Mouse (Mus musculus): ENCODE measurements around the gene Cldn10. TPM values are rescaled to one million over a fixed set of nuclear protein-coding genes. Genes with fewer than 3 reads are reported as not detected.
A peak's percentile ranks its signal among the peaks of the same experiment; 100 is the strongest.
"Not testable (repeated sequence)": the region's sequence is repeated elsewhere in the genome, so short reads cannot be mapped to it uniquely, and the experiment has no call there.

The Cldn10 gene
- total and polyA plus RNA-seq, 3 experiments = 0.09 to 0.72 TPM; not detected in 1

GRCm38 (mm10) chr14:118807653-118808052 is 19.9 kb downstream of the Cldn10 start:
- Histone ChIP-seq H3K9ac (ENCODE audit: low read depth, low read length) (no peak overlapping the region), H3K4me3 (no peak overlapping the region), H3K27ac (no peak overlapping the region; the same call in 1 of the 2 replicates), H3K27me3 (ENCODE audit: control insufficient read depth, insufficient read depth, low read length) (no peaks in the 10 kb centered on the region), H3K79me2 (replicated peaks; ENCODE audit: control insufficient read depth, insufficient read depth, low read length) (no peaks in the 10 kb centered on the region), H3K4me1 (ENCODE audit: control insufficient read depth, insufficient read depth, low read length) (peaks cover 3% of the 10 kb centered on the region; the same call in 1 of the 2 replicates), H3K36me3 (ENCODE audit: control insufficient read depth, insufficient read depth, low read length) (no peaks in the 10 kb centered on the region)
- TF ChIP-seq CTCF (IDR thresholded peaks at IDR 0.05) (no peak), EP300 (IDR thresholded peaks at IDR 0.05; ENCODE audit: insufficient read depth, low read depth, low read length) (no peak), POLR2A (IDR thresholded peaks at IDR 0.05; ENCODE audit: insufficient read depth, low read depth, low read length) (no peak)
- intact Hi-C loops (cut with DNase I) = no loop called here
- peak in 1 of 2 experiments; percentile 28 for DNase-seq
- 68% methylated on average over 5 of the region's 5 CpGs for WGBS

GRCm38 (mm10) chr14:118808183-118808582 is 20.5 kb downstream of the Cldn10 start:
- H3K79me2 ChIP-seq (replicated peaks; ENCODE audit: control insufficient read depth, insufficient read depth, low read length); H3K4me3 ChIP-seq; intact Hi-C loops (cut with DNase I): not testable (repeated sequence)

GRCm38 (mm10) chr14:118809686-118810085 is 22.0 kb downstream of the Cldn10 start:
- Histone ChIP-seq H3K79me2 (replicated peaks; ENCODE audit: control insufficient read depth, insufficient read depth, low read length) (no peaks in the 10 kb centered on the region), H3K4me1 (ENCODE audit: control insufficient read depth, insufficient read depth, low read length) (peaks cover 3% of the 10 kb centered on the region; the same call in 1 of the 2 replicates), H3K27me3 (ENCODE audit: control insufficient read depth, insufficient read depth, low read length) (no peaks in the 10 kb centered on the region), H3K27ac (no peak overlapping the region), H3K4me3 (no peak overlapping the region), H3K36me3 (ENCODE audit: control insufficient read depth, insufficient read depth, low read length) (no peaks in the 10 kb centered on the region), H3K9ac (ENCODE audit: low read depth, low read length) (no peak overlapping the region)
- WGBS = 59% methylated on average over 4 of the region's 4 CpGs
- DNase-seq = no peak
- intact Hi-C loops (cut with DNase I) = no loop called here
- TF ChIP-seq POLR2A (IDR thresholded peaks at IDR 0.05; ENCODE audit: insufficient read depth, low read depth, low read length) = no peak
- no peak for TF ChIP-seq CTCF (IDR thresholded peaks at IDR 0.05)
- TF ChIP-seq EP300 (IDR thresholded peaks at IDR 0.05; ENCODE audit: insufficient read depth, low read depth, low read length) = no peak

More at GRCm38 (mm10) chr14:118808183-118808582, 20.5 kb downstream of the Cldn10 start:
- 72% methylated on average over 2 of the region's 2 CpGs for WGBS
- H3K9ac ChIP-seq (ENCODE audit: low read depth, low read length); H3K36me3 ChIP-seq (ENCODE audit: control insufficient read depth, insufficient read depth, low read length); H3K27ac ChIP-seq; DNase-seq; H3K27me3 ChIP-seq (ENCODE audit: control insufficient read depth, insufficient read depth, low read length); H3K4me1 ChIP-seq (ENCODE audit: control insufficient read depth, insufficient read depth, low read length): not testable (repeated sequence)

- intact Hi-C loops (cut with DNase I); H3K4me3 ChIP-seq; H3K4me1 ChIP-seq (ENCODE audit: control insufficient read depth, insufficient read depth, low read length); H3K36me3 ChIP-seq (ENCODE audit: control insufficient read depth, insufficient read depth, low read length); H3K79me2 ChIP-seq (replicated peaks; ENCODE audit: control insufficient read depth, insufficient read depth, low read length); H3K27ac ChIP-seq; H3K9ac ChIP-seq (ENCODE audit: low read depth, low read length); H3K27me3 ChIP-seq (ENCODE audit: control insufficient read depth, insufficient read depth, low read length); DNase-seq: not testable (repeated sequence)
These were observed 23.5 kb downstream of the Cldn10 start for GRCm38 (mm10) chr14:118811256-118811655.

- intact Hi-C loops (cut with DNase I) = no loop called here
- no peak for TF ChIP-seq EP300 (IDR thresholded peaks at IDR 0.05; ENCODE audit: insufficient read depth, low read depth, low read length)
- TF ChIP-seq CTCF (IDR thresholded peaks at IDR 0.05) = no peak
- no peak for TF ChIP-seq POLR2A (IDR thresholded peaks at IDR 0.05; ENCODE audit: insufficient read depth, low read depth, low read length)
- no peaks in the 10 kb centered on the region for H3K79me2 ChIP-seq (replicated peaks; ENCODE audit: control insufficient read depth, insufficient read depth, low read length)
- H3K36me3 ChIP-seq (ENCODE audit: control insufficient read depth, insufficient read depth, low read length) = no peaks in the 10 kb centered on the region
- no peaks in the 10 kb centered on the region for H3K27me3 ChIP-seq (ENCODE audit: control insufficient read depth, insufficient read depth, low read length)
- no peak overlapping the region for H3K27ac ChIP-seq
- H3K4me3 ChIP-seq = no peak overlapping the region
- no peak for DNase-seq
- no peak overlapping the region for H3K9ac ChIP-seq (ENCODE audit: low read depth, low read length)
- WGBS = 50% methylated on average over 7 of the region's 7 CpGs
- H3K4me1 ChIP-seq (ENCODE audit: control insufficient read depth, insufficient read depth, low read length) = peaks cover 3% of the 10 kb centered on the region; the same call in 1 of the 2 replicates
These were observed 25.4 kb downstream of the Cldn10 start for GRCm38 (mm10) chr14:118813111-118813510.

GRCm38 (mm10) chr14:118816503-118816902 is 28.8 kb downstream of the Cldn10 start:
- Histone ChIP-seq H3K79me2 (replicated peaks; ENCODE audit: control insufficient read depth, insufficient read depth, low read length) (no peaks in the 10 kb centered on the region), H3K4me1 (ENCODE audit: control insufficient read depth, insufficient read depth, low read length) (no peaks in the 10 kb centered on the region), H3K36me3 (ENCODE audit: control insufficient read depth, insufficient read depth, low read length) (no peaks in the 10 kb centered on the region), H3K4me3 (no peak overlapping the region), H3K9ac (ENCODE audit: low read depth, low read length) (no peak overlapping the region), H3K27me3 (ENCODE audit: control insufficient read depth, insufficient read depth, low read length) (no peaks in the 10 kb centered on the region), H3K27ac (no peak overlapping the region)
- peak; percentile 78 for TF ChIP-seq CTCF (IDR thresholded peaks at IDR 0.05)
- TF ChIP-seq EP300 (IDR thresholded peaks at IDR 0.05; ENCODE audit: insufficient read depth, low read depth, low read length) = no peak
- intact Hi-C loops (cut with DNase I) = loop anchor here (1.0 to 5.0 kb wide), 3 partner anchors 41 to 200 kb away; no protein-coding TSS in a partner anchor
- DNase-seq = no peak
- 8% methylated on average over 4 of the region's 4 CpGs for WGBS

Measured in heart, adult 2 months (tissue).